Mouse (Mus musculus) kidney, adult 2 months (tissue): Measurements from ENCODE around the gene Shprh.

Experiments used
- CTCF ChIP-seq: fragments of 200-500 bp; conservative IDR thresholded peaks from 2 replicates; pipeline ENCODE4 v1.5.1; 2011; ENCODE audit warnings: low read depth, mild to moderate bottlenecking, control low read depth, low read length, moderate library complexity, mixed read lengths; ENCODE audit not compliant: insufficient read depth, insufficient read length
- POLR2A ChIP-seq: fragments of 200-500 bp; IDR thresholded peaks from one replicate; pipeline ENCODE4 v1.6.1; 2011; ENCODE audit warnings: low read depth, low read length, control low read depth

DNA sequence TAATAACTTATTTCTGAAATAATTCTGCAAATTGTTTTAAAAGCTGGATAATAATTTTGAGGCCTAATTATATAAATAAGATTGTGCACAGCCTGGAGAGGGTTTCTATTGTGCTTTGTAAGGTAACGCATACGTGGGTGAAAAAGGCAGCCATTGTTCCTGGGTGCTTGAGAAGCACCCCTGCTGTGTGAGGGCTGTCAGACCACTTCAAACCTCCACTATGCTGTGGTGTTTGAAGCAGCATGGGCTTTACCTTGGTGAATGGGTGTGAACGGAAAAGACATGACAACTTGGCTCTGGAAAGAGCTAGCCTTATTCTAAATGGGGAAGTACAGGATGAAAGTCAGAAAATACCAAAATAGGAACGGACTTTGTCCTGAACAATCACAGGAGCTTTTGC, 50.8 kb downstream of the Shprh start:
- TF ChIP-seq CTCF (no peak), POLR2A (no peak)
